Comparison of ENCODE assay signal across 18 mouse cellular contexts in genomic region chr15:11412542-11412941, GRCm38 (mm10). TPM values are rescaled to one million over a fixed set of nuclear protein-coding genes. Genes with fewer than 3 reads are reported as not detected.
DNase-seq lines count a peak whose midpoint lies in the region; TF ChIP-seq lines count a peak whose summit lies in the region.
"Had no signal": no experiment of that assay in that cellular context is flagged by ENCODE, and none has a peak within 500 bp of the region (broad histone marks: within the 10 kb centered on the region; RNA-seq: fewer than 3 reads in every experiment).

No protein-coding gene starts in this region.

- peak; percentile 13 for DNase-seq in adrenal gland, adult 2 months
- no peak for DNase-seq in adrenal gland, adult 18-20 months (ENCODE audit: low spot score in 2 of 2)
- DNase-seq in heart, adult 11 months = peak; percentile 61
- DNase-seq in heart, adult 2 months = no peak
- DNase-seq: adrenal gland, adult 8-10 months; adrenal gland, postnatal 10 days; adrenal gland, postnatal 14 days; adrenal gland, postnatal 25 days; adrenal gland, postnatal 36 days; B cell, adult 2 months; cerebellum, adult 11 months; cerebellum, adult 11-12 months; cerebellum, adult 18-20 months; cerebellum, adult 2 months; cerebellum, adult 8-10 months had no signal

- TF ChIP-seq POLR2A in heart, adult 2 months (IDR thresholded peaks at IDR 0.05; ENCODE audit: insufficient read depth, low read depth, low read length) = no peak

- H3K4me3 ChIP-seq in heart, adult 2 months = no peak overlapping the region

- intact Hi-C loops in heart, adult 2 months (cut with DNase I) = no loop called here

- H3K79me2 ChIP-seq in heart, adult 2 months (replicated peaks; ENCODE audit: control insufficient read depth, insufficient read depth, low read length) = no peaks in the 10 kb centered on the region

- no peak for TF ChIP-seq EP300 in heart, adult 2 months (IDR thresholded peaks at IDR 0.05; ENCODE audit: insufficient read depth, low read depth, low read length)

- H3K9ac ChIP-seq in heart, adult 2 months (ENCODE audit: low read depth, low read length) = no peak overlapping the region

- no peaks in the 10 kb centered on the region for H3K36me3 ChIP-seq in heart, adult 2 months (ENCODE audit: control insufficient read depth, insufficient read depth, low read length)
- H3K36me3 ChIP-seq: G1E had no signal

- TF ChIP-seq CTCF in heart, adult 2 months (IDR thresholded peaks at IDR 0.05) = no peak

- no peaks in the 10 kb centered on the region; the same call in 1 of the 2 replicates for H3K4me1 ChIP-seq in heart, adult 2 months (ENCODE audit: control insufficient read depth, insufficient read depth, low read length)

- 66% methylated on average over 2 of the region's 2 CpGs for WGBS in heart, adult 2 months

- H3K27me3 ChIP-seq in heart, adult 2 months (ENCODE audit: control insufficient read depth, insufficient read depth, low read length) = no peaks in the 10 kb centered on the region
- H3K27me3 ChIP-seq: CH12.LX, Patski had no signal

- H3K27ac ChIP-seq in heart, adult 2 months = no peak overlapping the region

RNA-seq across cellular contexts. Expression of gene Tars, which starts 13.1 kb away (rescaled TPM):
- total RNA-seq in adrenal gland, adult 2 months (2021) = 10 to 100 TPM; 44.5 to 71.8 TPM
- 3.9 and 6.1 TPM in 2 replicates for polyA plus RNA-seq in adrenal gland, adult 2 months (2012; rRNA removed)
- total RNA-seq in adrenal gland, adult 18-20 months (2021) = 10 to 100 TPM; 38.3 to 54.8 TPM
- total RNA-seq in heart, adult 2 months (2021) = 10 to 100 TPM; 19.0 to 24.5 TPM
- 7.8 and 12.1 TPM in 2 replicates for polyA plus RNA-seq in heart, adult 2 months (2012; rRNA removed)

Comparison
In these comparisons a context has a peak if more than half of its experiments do, and no peak if none do; other contexts are left out.
1. DNase-seq: peak in adrenal gland, adult 2 months (single experiment) and heart, adult 11 months (single experiment); none in adrenal gland, adult 18-20 months (0 of 2) and heart, adult 2 months (0 of 2).